Mouse (Mus musculus) embryonic stem cell, embryonic (primary cell): Measurements from ENCODE around the gene Trpv5.

Experiments
- CTCF ChIA-PET, 4 experiments: fragments of 300-600 bp in 2 of 4; fragments of 350-600 bp in 2 of 4; sonication (Branson Sonifier 250); formaldehyde crosslinking; loops; one replicate each; lab custom pipeline; 2022; ENCODE audit warnings: inconsistent platforms in 2 of 4; lab: Charles Lee
- POLR2A ChIA-PET, 4 experiments: fragments of 300-600 bp in 2 of 4; fragments of 350-600 bp in 2 of 4; sonication (Branson Sonifier 250); formaldehyde crosslinking; loops; one replicate each; lab custom pipeline; 2022; ENCODE audit warnings: antibody characterized with exemption in 4 of 4, inconsistent platforms in 1 of 4; lab: Charles Lee

Gene Trpv5

GRCm38 (mm10) chr6:41680669-41681068 is at the start of gene Trpv5:
Gene Trpv5, minus strand, starts transcription at chr6:41680769.
- POLR2A ChIA-PET: interaction anchor here in 1 of 4 experiments (1.0 kb wide), 1 partner anchor 76 kb away, joined by 3 read pairs; the partner anchor contains the start of gene Ephb6
- CTCF ChIA-PET: no interaction called here

- CTCF ChIA-PET: no interaction called here
- POLR2A ChIA-PET: interaction anchor here in 1 of 4 experiments (0.6 kb wide), 2 partner anchors 11 to 635 kb away, joined by 4 to 6 read pairs; no protein-coding TSS in a partner anchor
These were observed 47.5 kb upstream of the Trpv5 start for GRCm38 (mm10) chr6:41727989-41728609.

- POLR2A ChIA-PET: no interaction called here
- CTCF ChIA-PET: no interaction called here
These were observed 40.9 kb upstream of the Trpv5 start for GRCm38 (mm10) chr6:41721430-41721829.

GRCm38 (mm10) chr6:41710281-41710680 is 29.7 kb upstream of the Trpv5 start:
- POLR2A ChIA-PET: no interaction called here
- CTCF ChIA-PET: no interaction called here

- POLR2A ChIA-PET: no interaction called here
- CTCF ChIA-PET: no interaction called here
These were observed 25.7 kb upstream of the Trpv5 start for GRCm38 (mm10) chr6:41706275-41706674.

GRCm38 (mm10) chr6:41704123-41704522 is 23.6 kb upstream of the Trpv5 start, which contains the start of gene Kel:
Gene Kel, minus strand, starts transcription at chr6:41704339.
- ChIA-PET POLR2A (no interaction called here), CTCF (no interaction called here)

- ChIA-PET CTCF (interaction anchor here in 2 of 4 experiments (0.5 to 0.6 kb wide), 2 partner anchors 14 to 16 kb away, joined by 3 to 5 read pairs; no protein-coding TSS in a partner anchor), POLR2A (no interaction called here)
These were observed 22.4 kb upstream of the Trpv5 start for GRCm38 (mm10) chr6:41702928-41703327.

GRCm38 (mm10) chr6:41701245-41701644 is 20.7 kb upstream of the Trpv5 start:
- CTCF ChIA-PET: no interaction called here
- POLR2A ChIA-PET: no interaction called here

- ChIA-PET POLR2A (no interaction called here), CTCF (no interaction called here)
These were observed 13.8 kb upstream of the Trpv5 start for GRCm38 (mm10) chr6:41694407-41694806.

GRCm38 (mm10) chr6:41692200-41692599 is 11.6 kb upstream of the Trpv5 start:
- ChIA-PET POLR2A (interaction anchor here in 1 of 4 experiments (0.6 kb wide), 1 partner anchor 634 kb away, joined by 3 read pairs; no protein-coding TSS in a partner anchor), CTCF (no interaction called here)

GRCm38 (mm10) chr6:41685596-41685995 is 5.0 kb upstream of the Trpv5 start:
- ChIA-PET CTCF (interaction anchor here in 1 of 4 experiments (0.6 kb wide), 1 partner anchor 452 kb away, joined by 8 read pairs; no protein-coding TSS in a partner anchor), POLR2A (no interaction called here)

- CTCF ChIA-PET: no interaction called here
- POLR2A ChIA-PET: no interaction called here
These were observed 4.3 kb upstream of the Trpv5 start for GRCm38 (mm10) chr6:41684911-41685310.

- POLR2A ChIA-PET: no interaction called here
- CTCF ChIA-PET: interaction anchor here in 1 of 4 experiments (0.5 to 0.7 kb wide), 2 partner anchors 547 to 574 kb away, joined by 4 to 11 read pairs; no protein-coding TSS in a partner anchor
These were observed 3.6 kb upstream of the Trpv5 start, which contains the start of gene Llcfc1 for GRCm38 (mm10) chr6:41684131-41684530. Gene Llcfc1, plus strand, starts transcription at chr6:41684431.

GRCm38 (mm10) chr6:41681656-41682055 is 1.1 kb upstream of the Trpv5 start:
- POLR2A ChIA-PET: no interaction called here
- CTCF ChIA-PET: no interaction called here

- ChIA-PET POLR2A (no interaction called here), CTCF (interaction anchor here in 1 of 4 experiments (0.6 kb wide), 1 partner anchor 281 kb away, joined by 3 read pairs; no protein-coding TSS in a partner anchor)
These were observed 4.0 kb downstream of the Trpv5 start for GRCm38 (mm10) chr6:41676530-41676929.

- ChIA-PET POLR2A (interaction anchor here in 1 of 4 experiments (0.9 kb wide), 1 partner anchor 57 kb away, joined by 5 read pairs; the partner anchor contains the start of gene Ephb6), CTCF (interaction anchor here in 3 of 4 experiments (0.6 to 1.0 kb wide), 4 partner anchors 33 to 782 kb away, joined by 3 read pairs; no protein-coding TSS in a partner anchor)
These were observed 18.2 kb downstream of the Trpv5 start for GRCm38 (mm10) chr6:41662320-41662719.

- CTCF ChIA-PET: no interaction called here
These were observed 22.1 kb downstream of the Trpv5 start for GRCm38 (mm10) chr6:41658487-41658886.

GRCm38 (mm10) chr6:41654648-41655047 is 25.9 kb downstream of the Trpv5 start:
- POLR2A ChIA-PET: no interaction called here
- CTCF ChIA-PET: no interaction called here

More at GRCm38 (mm10) chr6:41658487-41658886, 22.1 kb downstream of the Trpv5 start:
- POLR2A ChIA-PET: no interaction called here

- ChIA-PET CTCF (no interaction called here), POLR2A (no interaction called here)
These were observed 27.4 kb downstream of the Trpv5 start for GRCm38 (mm10) chr6:41653173-41653572.

- ChIA-PET POLR2A (no interaction called here), CTCF (no interaction called here)
These were observed 33.9 kb downstream of the Trpv5 start for GRCm38 (mm10) chr6:41646672-41647071.
